Mouse (Mus musculus): ENCODE measurements around the gene Hyal2.

The Hyal2 gene

GRCm38 (mm10) chr9:107609433-107609830, 41.7 kb downstream of the Hyal2 start:
- no peak for DNase-seq (ENCODE audit: low read depth, low spot score)

GRCm38 (mm10) chr9:107611456-107612190, 43.9 kb downstream of the Hyal2 start:
- DNase-seq (ENCODE audit: low read depth, low spot score): no peak

- DNase-seq (ENCODE audit: low read depth, low spot score): peak; percentile 97
These were observed 44.6 kb downstream of the Hyal2 start for GRCm38 (mm10) chr9:107612191-107612944.

GRCm38 (mm10) chr9:107612945-107613569, 45.3 kb downstream of the Hyal2 start:
- no peak for DNase-seq (ENCODE audit: low read depth, low spot score)

GRCm38 (mm10) chr9:107615035-107615434, 47.3 kb downstream of the Hyal2 start:
- DNase-seq (ENCODE audit: low read depth, low spot score): no peak

- no peak for DNase-seq (ENCODE audit: low read depth, low spot score)
These were observed 49.7 kb downstream of the Hyal2 start for GRCm38 (mm10) chr9:107617461-107617860.

- DNase-seq (ENCODE audit: low read depth, low spot score): no peak
These were observed 50.4 kb downstream of the Hyal2 start for GRCm38 (mm10) chr9:107618098-107618497.

- DNase-seq (ENCODE audit: low read depth, low spot score): no peak
These were observed 51.2 kb downstream of the Hyal2 start for GRCm38 (mm10) chr9:107618778-107619545.

- no peak for DNase-seq (ENCODE audit: low read depth, low spot score)
These were observed 51.8 kb downstream of the Hyal2 start for GRCm38 (mm10) chr9:107619546-107619879.

- no peak for DNase-seq (ENCODE audit: low read depth, low spot score)
These were observed 53.2 kb downstream of the Hyal2 start for GRCm38 (mm10) chr9:107620954-107621353.
